Mouse (Mus musculus): ENCODE measurements around the gene Slc6a5. TPM values are rescaled to one million over a fixed set of nuclear protein-coding genes. Genes with fewer than 3 reads are reported as not detected.
A peak's percentile ranks its signal among the peaks of the same experiment; 100 is the strongest.

The Slc6a5 gene
- polyA plus RNA-seq (2014; fragmentation: Nextera tagmentation; extraction: Ambion mirVana): 0.34 and 0.46 TPM in 2 replicates

- ATAC-seq (ENCODE audit: low FRiP score, low TSS enrichment): no peak
- Histone ChIP-seq H3K9ac (replicated peaks; ENCODE audit: low read length) (no peak within 1 kb of the TSS), H3K27me3 (ENCODE audit: control insufficient read depth, insufficient read depth, low read length) (peaks cover 95% of the 10 kb centered on the region), H3K4me2 (ENCODE audit: low read length) (0 out of 2 replicates have a peak within 1 kb of the TSS, but pooled peaks have one; percentile 15), H3K9me3 (ENCODE audit: control insufficient read depth, low read length) (no peaks in the 10 kb centered on the region), H3K4me1 (ENCODE audit: control insufficient read depth, insufficient read depth, low read length) (peaks cover 6% of the 10 kb centered on the region), H3K4me3 (replicated peaks; ENCODE audit: low read depth, low read length) (no peak within 1 kb of the TSS), H3K36me3 (ENCODE audit: control insufficient read depth, insufficient read depth, low read length) (no peaks in the 10 kb centered on the region), H3K27ac (replicated peaks; ENCODE audit: low read depth, low read length) (no peak within 1 kb of the TSS)
- whole genome bisulfite sequencing: under 1% methylated on average over 15 of the region's 15 CpGs
- peak; percentile 50 for DNase-seq
These were observed at the start of gene Slc6a5 for GRCm38 (mm10) chr7:49909850-49910249. Gene Slc6a5, plus strand, starts transcription at chr7:49910146.

DNA sequence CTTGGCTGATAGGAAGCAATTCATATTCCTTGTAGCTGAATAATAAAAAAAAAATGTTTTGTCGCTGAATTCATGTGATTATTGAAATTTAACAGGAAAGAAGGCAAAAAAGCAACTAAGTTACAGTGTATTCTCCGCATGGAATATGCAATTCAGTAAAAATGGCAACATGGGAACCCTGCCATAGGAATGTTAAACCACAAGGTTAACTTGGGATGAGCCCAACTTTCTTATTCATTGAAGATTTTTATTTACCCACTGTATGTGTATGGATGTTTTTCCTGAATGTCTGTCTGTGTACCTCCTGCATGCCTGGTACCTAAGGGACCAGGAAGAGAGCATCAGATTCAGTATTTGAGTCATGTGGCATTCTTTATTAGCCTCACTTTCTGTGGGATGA is 48.8 kb upstream of the Slc6a5 start:
- no peak overlapping the region for H3K9ac ChIP-seq (replicated peaks; ENCODE audit: low read length)
- DNase-seq: no peak
- no peak overlapping the region for H3K4me2 ChIP-seq (ENCODE audit: low read length)
- no peaks in the 10 kb centered on the region for H3K4me1 ChIP-seq (ENCODE audit: control insufficient read depth, insufficient read depth, low read length)
- H3K27ac ChIP-seq (replicated peaks; ENCODE audit: low read depth, low read length): no peak overlapping the region
- ATAC-seq (ENCODE audit: low FRiP score, low TSS enrichment): no peak
- no peak overlapping the region for H3K4me3 ChIP-seq (replicated peaks; ENCODE audit: low read depth, low read length)
- H3K9me3 ChIP-seq (ENCODE audit: control insufficient read depth, low read length): no peaks in the 10 kb centered on the region
- H3K36me3 ChIP-seq (ENCODE audit: control insufficient read depth, insufficient read depth, low read length): peaks cover 15% of the 10 kb centered on the region
- no peaks in the 10 kb centered on the region for H3K27me3 ChIP-seq (ENCODE audit: control insufficient read depth, insufficient read depth, low read length)
- 97% methylated on average over 2 of the region's 2 CpGs for WGBS

DNA sequence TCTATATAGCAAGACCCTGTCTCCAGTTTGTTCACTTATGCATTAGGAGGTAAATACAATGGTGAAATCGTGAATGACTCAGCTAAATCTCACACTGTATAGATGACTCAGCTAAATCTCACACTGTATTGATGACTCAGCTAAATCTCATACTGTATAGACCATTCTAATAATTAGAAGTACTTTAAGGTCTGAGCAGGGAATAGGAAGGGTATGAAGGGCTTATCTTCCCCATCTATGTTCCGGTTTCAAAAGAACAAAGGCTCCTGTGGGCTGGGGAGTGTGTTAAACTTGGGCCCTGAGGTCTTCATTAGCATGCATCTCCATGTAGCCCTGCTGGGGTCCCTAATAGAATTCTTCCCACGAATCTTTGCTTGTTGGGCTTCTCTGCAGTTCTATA is 46.2 kb upstream of the Slc6a5 start:
- H3K4me3 ChIP-seq (replicated peaks; ENCODE audit: low read depth, low read length): no peak overlapping the region
- no peak overlapping the region for H3K9ac ChIP-seq (replicated peaks; ENCODE audit: low read length)
- WGBS: 37% methylated on average over 3 of the region's 3 CpGs
- H3K36me3 ChIP-seq (ENCODE audit: control insufficient read depth, insufficient read depth, low read length): peaks cover 2% of the 10 kb centered on the region
- DNase-seq (peak; percentile 33), ATAC-seq (ENCODE audit: low FRiP score, low TSS enrichment) (peak; percentile 46; the same call in 1 of the 2 replicates)
- H3K27me3 ChIP-seq (ENCODE audit: control insufficient read depth, insufficient read depth, low read length): no peaks in the 10 kb centered on the region
- no peaks in the 10 kb centered on the region for H3K9me3 ChIP-seq (ENCODE audit: control insufficient read depth, low read length)
- no peaks in the 10 kb centered on the region for H3K4me1 ChIP-seq (ENCODE audit: control insufficient read depth, insufficient read depth, low read length)
- no peak overlapping the region for H3K4me2 ChIP-seq (ENCODE audit: low read length)
- H3K27ac ChIP-seq (replicated peaks; ENCODE audit: low read depth, low read length): no peak overlapping the region

DNA sequence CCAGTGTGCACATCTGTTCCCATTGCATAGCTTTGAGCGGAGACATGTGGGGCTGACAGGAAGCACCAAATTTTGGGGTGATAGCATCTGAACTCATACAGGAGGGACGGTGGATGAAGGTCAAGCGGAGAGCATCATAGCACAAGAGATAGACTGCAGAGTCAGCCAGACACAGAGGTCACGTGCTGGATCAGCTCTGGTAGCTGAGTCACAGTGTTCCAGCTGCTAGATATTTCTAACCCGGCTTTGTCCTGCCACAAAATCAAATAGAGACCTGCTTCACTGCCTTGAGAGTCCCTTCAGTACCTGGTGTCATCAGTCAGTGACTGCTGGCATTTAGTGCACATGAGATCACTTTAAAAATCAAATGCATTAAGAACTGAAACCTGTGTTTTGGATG is 40.3 kb upstream of the Slc6a5 start:
- Histone ChIP-seq H3K27me3 (ENCODE audit: control insufficient read depth, insufficient read depth, low read length) (no peaks in the 10 kb centered on the region), H3K9me3 (ENCODE audit: control insufficient read depth, low read length) (no peaks in the 10 kb centered on the region), H3K4me3 (replicated peaks; ENCODE audit: low read depth, low read length) (no peak overlapping the region), H3K9ac (replicated peaks; ENCODE audit: low read length) (no peak overlapping the region), H3K36me3 (ENCODE audit: control insufficient read depth, insufficient read depth, low read length) (no peaks in the 10 kb centered on the region), H3K4me1 (ENCODE audit: control insufficient read depth, insufficient read depth, low read length) (no peaks in the 10 kb centered on the region), H3K27ac (replicated peaks; ENCODE audit: low read depth, low read length) (no peak overlapping the region), H3K4me2 (ENCODE audit: low read length) (no peak overlapping the region)
- ATAC-seq (ENCODE audit: low FRiP score, low TSS enrichment) (no peak), DNase-seq (no peak)
- 89% methylated on average over 5 of the region's 5 CpGs for WGBS

DNA sequence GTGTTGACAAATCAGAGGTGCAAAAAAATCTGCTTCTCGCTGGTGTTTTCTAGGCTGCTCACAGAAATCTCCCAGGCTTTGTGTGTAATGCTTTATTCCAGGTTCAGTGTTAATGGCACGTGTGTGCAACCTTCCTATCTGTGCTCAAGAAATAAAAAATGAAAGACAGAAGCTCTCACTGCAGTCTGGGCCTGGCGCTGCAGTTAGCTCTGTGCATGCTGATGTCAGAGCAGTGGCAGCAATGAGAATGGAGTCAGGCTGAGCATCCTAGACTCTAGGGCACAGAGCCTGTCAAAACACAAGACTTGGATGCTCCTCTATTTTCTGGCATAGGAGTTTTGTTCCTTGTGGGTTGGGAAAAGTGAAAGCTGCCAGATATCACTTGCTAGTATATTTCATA is 39.7 kb upstream of the Slc6a5 start:
- H3K27ac ChIP-seq (replicated peaks; ENCODE audit: low read depth, low read length): no peak overlapping the region; the same call in 1 of the 2 replicates
- H3K4me2 ChIP-seq (ENCODE audit: low read length): no peak overlapping the region
- WGBS: 70% methylated on average over 3 of the region's 3 CpGs

GRCm38 (mm10) chr7:49877307-49877706 is 32.6 kb upstream of the Slc6a5 start:
- no peak for DNase-seq
- 89% methylated on average over 5 of the region's 5 CpGs for WGBS
- no peak for ATAC-seq (ENCODE audit: low FRiP score, low TSS enrichment)
- no peaks in the 10 kb centered on the region for H3K9me3 ChIP-seq (ENCODE audit: control insufficient read depth, low read length)
- H3K9ac ChIP-seq (replicated peaks; ENCODE audit: low read length): no peak overlapping the region
- H3K4me1 ChIP-seq (ENCODE audit: control insufficient read depth, insufficient read depth, low read length): peaks cover 14% of the 10 kb centered on the region
- H3K4me3 ChIP-seq (replicated peaks; ENCODE audit: low read depth, low read length): no peak overlapping the region
- H3K27me3 ChIP-seq (ENCODE audit: control insufficient read depth, insufficient read depth, low read length): no peaks in the 10 kb centered on the region
- H3K36me3 ChIP-seq (ENCODE audit: control insufficient read depth, insufficient read depth, low read length): no peaks in the 10 kb centered on the region
- no peak overlapping the region for H3K4me2 ChIP-seq (ENCODE audit: low read length)
- H3K27ac ChIP-seq (replicated peaks; ENCODE audit: low read depth, low read length): no peak overlapping the region

More for the DNA sequence above, 39.7 kb upstream of the Slc6a5 start:
- no peaks in the 10 kb centered on the region for H3K4me1 ChIP-seq (ENCODE audit: control insufficient read depth, insufficient read depth, low read length)
- DNase-seq: peak; percentile 53
- H3K36me3 ChIP-seq (ENCODE audit: control insufficient read depth, insufficient read depth, low read length): no peaks in the 10 kb centered on the region
- no peaks in the 10 kb centered on the region for H3K27me3 ChIP-seq (ENCODE audit: control insufficient read depth, insufficient read depth, low read length)
- ATAC-seq (ENCODE audit: low FRiP score, low TSS enrichment): no peak
- no peaks in the 10 kb centered on the region for H3K9me3 ChIP-seq (ENCODE audit: control insufficient read depth, low read length)
- H3K9ac ChIP-seq (replicated peaks; ENCODE audit: low read length): no peak overlapping the region
- H3K4me3 ChIP-seq (replicated peaks; ENCODE audit: low read depth, low read length): no peak overlapping the region

GRCm38 (mm10) chr7:49879051-49879450 is 30.9 kb upstream of the Slc6a5 start:
- 17% methylated on average over 13 of the region's 13 CpGs for WGBS
- Histone ChIP-seq H3K9me3 (ENCODE audit: control insufficient read depth, low read length) (no peaks in the 10 kb centered on the region), H3K4me3 (replicated peaks; ENCODE audit: low read depth, low read length) (0 out of 2 replicates have a peak overlapping the region, but pooled peaks have one; percentile 2), H3K4me2 (ENCODE audit: low read length) (peak overlapping the region; percentile 41), H3K27me3 (ENCODE audit: control insufficient read depth, insufficient read depth, low read length) (no peaks in the 10 kb centered on the region), H3K27ac (replicated peaks; ENCODE audit: low read depth, low read length) (0 out of 2 replicates have a peak overlapping the region, but pooled peaks have one; percentile 37), H3K9ac (replicated peaks; ENCODE audit: low read length) (0 out of 2 replicates have a peak overlapping the region, but pooled peaks have one; percentile 23), H3K4me1 (ENCODE audit: control insufficient read depth, insufficient read depth, low read length) (peaks cover 23% of the 10 kb centered on the region), H3K36me3 (ENCODE audit: control insufficient read depth, insufficient read depth, low read length) (no peaks in the 10 kb centered on the region)
- ATAC-seq (ENCODE audit: low FRiP score, low TSS enrichment) (peak; percentile 24; the same call in 1 of the 2 replicates), DNase-seq (peak; percentile 72)

GRCm38 (mm10) chr7:49879998-49880707 is 29.8 kb upstream of the Slc6a5 start:
- ATAC-seq (ENCODE audit: low FRiP score, low TSS enrichment): no peak
- H3K9ac ChIP-seq (replicated peaks; ENCODE audit: low read length): no peak overlapping the region
- DNase-seq: no peak
- no peaks in the 10 kb centered on the region for H3K36me3 ChIP-seq (ENCODE audit: control insufficient read depth, insufficient read depth, low read length)
- no peak overlapping the region for H3K4me2 ChIP-seq (ENCODE audit: low read length)
- peaks cover 23% of the 10 kb centered on the region for H3K4me1 ChIP-seq (ENCODE audit: control insufficient read depth, insufficient read depth, low read length)
- no peaks in the 10 kb centered on the region for H3K27me3 ChIP-seq (ENCODE audit: control insufficient read depth, insufficient read depth, low read length)
- 87% methylated on average over 8 of the region's 8 CpGs for WGBS
- H3K4me3 ChIP-seq (replicated peaks; ENCODE audit: low read depth, low read length): no peak overlapping the region
- no peaks in the 10 kb centered on the region for H3K9me3 ChIP-seq (ENCODE audit: control insufficient read depth, low read length)
- H3K27ac ChIP-seq (replicated peaks; ENCODE audit: low read depth, low read length): no peak overlapping the region

- DNase-seq (peak; percentile 63), ATAC-seq (ENCODE audit: low FRiP score, low TSS enrichment) (no peak)
- 33% methylated on average over 4 of the region's 4 CpGs for WGBS
- Histone ChIP-seq H3K27me3 (ENCODE audit: control insufficient read depth, insufficient read depth, low read length) (no peaks in the 10 kb centered on the region), H3K4me3 (replicated peaks; ENCODE audit: low read depth, low read length) (no peak overlapping the region), H3K4me2 (ENCODE audit: low read length) (peak overlapping the region; percentile 24), H3K9ac (replicated peaks; ENCODE audit: low read length) (0 out of 2 replicates have a peak overlapping the region, but pooled peaks have one; percentile 2), H3K4me1 (ENCODE audit: control insufficient read depth, insufficient read depth, low read length) (peaks cover 23% of the 10 kb centered on the region), H3K9me3 (ENCODE audit: control insufficient read depth, low read length) (no peaks in the 10 kb centered on the region), H3K36me3 (ENCODE audit: control insufficient read depth, insufficient read depth, low read length) (no peaks in the 10 kb centered on the region), H3K27ac (replicated peaks; ENCODE audit: low read depth, low read length) (peak overlapping the region; percentile 82)
These were observed 27.7 kb upstream of the Slc6a5 start for GRCm38 (mm10) chr7:49882288-49882687.
